Mouse (Mus musculus) testis, adult 2 months (tissue): ENCODE results near the gene H2-M5.

Experiments
- CTCF ChIP-seq: fragments of 200-500 bp; IDR thresholded peaks from 2 replicates; pipeline ENCODE4 v1.5.1; 2012; ENCODE audit warnings: low read depth, mild to moderate bottlenecking, inconsistent platforms, low read length, moderate library complexity; ENCODE audit not compliant: control insufficient read depth, insufficient read depth, insufficient replicate concordance
- POLR2A ChIP-seq: fragments of 200-500 bp; IDR thresholded peaks from 2 replicates; pipeline ENCODE4 v1.6.1; 2012; ENCODE audit warnings: low read depth, mild to moderate bottlenecking, inconsistent platforms, low read length, moderate library complexity; ENCODE audit not compliant: control insufficient read depth

- TF ChIP-seq POLR2A, result no peak
- no peak for TF ChIP-seq CTCF
These were observed 37.1 kb upstream of the H2-M5 start for GRCm38 (mm10) chr17:37026425-37026824.
